Mouse (Mus musculus) thymus, postnatal 4 days (tissue): ENCODE data around the gene Grm4.
A peak's percentile ranks its signal among the peaks of the same experiment; 100 is the strongest.

Experiments used
- DNase-seq: peaks from one replicate; pipeline ENCODE4 v3.0.0; 2021

Grm4 gene

GRCm38 (mm10) chr17:27549234-27549633 is 28.0 kb upstream of the Grm4 start:
- DNase-seq: no peak

GRCm38 (mm10) chr17:27547253-27547868 is 26.2 kb upstream of the Grm4 start:
- no peak for DNase-seq

- no peak for DNase-seq
These were observed 25.4 kb upstream of the Grm4 start for GRCm38 (mm10) chr17:27546574-27547085.

- peak; percentile 68 for DNase-seq
These were observed 24.8 kb upstream of the Grm4 start for GRCm38 (mm10) chr17:27545991-27546390.

- peak; percentile 4 for DNase-seq
These were observed 23.3 kb upstream of the Grm4 start for GRCm38 (mm10) chr17:27544551-27544950.

- no peak for DNase-seq
These were observed 20.8 kb upstream of the Grm4 start for GRCm38 (mm10) chr17:27541984-27542383.

GRCm38 (mm10) chr17:27541261-27541660 is 20.1 kb upstream of the Grm4 start:
- DNase-seq: no peak

GRCm38 (mm10) chr17:27534718-27535117 is 13.5 kb upstream of the Grm4 start:
- DNase-seq: peak; percentile 97

GRCm38 (mm10) chr17:27533354-27533753 is 12.2 kb upstream of the Grm4 start:
- DNase-seq: peak; percentile 42

GRCm38 (mm10) chr17:27532095-27532494 is 10.9 kb upstream of the Grm4 start:
- DNase-seq: no peak

GRCm38 (mm10) chr17:27528767-27529166 is 7.6 kb upstream of the Grm4 start:
- DNase-seq: no peak

GRCm38 (mm10) chr17:27528030-27528429 is 6.8 kb upstream of the Grm4 start:
- no peak for DNase-seq

- DNase-seq: no peak
These were observed 6.0 kb upstream of the Grm4 start for GRCm38 (mm10) chr17:27527188-27527587.

- DNase-seq: no peak
These were observed 1.9 kb upstream of the Grm4 start for GRCm38 (mm10) chr17:27523121-27523520.

- peak; percentile 81 for DNase-seq
These were observed 646 bp downstream of the Grm4 start for GRCm38 (mm10) chr17:27520557-27520956.

GRCm38 (mm10) chr17:27518700-27519595 is 2.3 kb downstream of the Grm4 start:
- DNase-seq: no peak

- no peak for DNase-seq
These were observed 2.9 kb downstream of the Grm4 start for GRCm38 (mm10) chr17:27518296-27518695.

- peak; percentile 68 for DNase-seq
These were observed 7.1 kb downstream of the Grm4 start for GRCm38 (mm10) chr17:27513916-27514762.

GRCm38 (mm10) chr17:27513279-27513915 is 7.8 kb downstream of the Grm4 start:
- peak; percentile 66 for DNase-seq

GRCm38 (mm10) chr17:27512619-27513161 is 8.5 kb downstream of the Grm4 start:
- peak; percentile 35 for DNase-seq

- peak; percentile 51 for DNase-seq
These were observed 9.2 kb downstream of the Grm4 start for GRCm38 (mm10) chr17:27511865-27512618.
